Mouse (Mus musculus) frontal cortex, adult 2 months (tissue): ENCODE results near the gene Serpinc1. TPM values are rescaled to one million over a fixed set of nuclear protein-coding genes. Genes with fewer than 3 reads are reported as not detected.
"Not testable (repeated sequence)": the region's sequence is repeated elsewhere in the genome, so short reads cannot be mapped to it uniquely, and the experiment has no call there.

ENCODE experiments used
- DNase-seq, 2 experiments: peaks; one replicate each; pipeline ENCODE4 v3.0.0; 2022; ENCODE audit warnings: low spot score in 1 of 2; ENCODE audit errors: extremely low spot score in 1 of 2
- polyA plus RNA-seq: library from polyadenylated mRNA; depleted of rRNA; stranded (reverse); fragments of >200 nt; gene quantifications from 2 replicates; pipeline ENCODE4 v1.2.3, GENCODE M21; 2012; rRNA removed

Serpinc1 gene
- 0.15 and 0.24 TPM in 2 replicates for polyA plus RNA-seq

DNA sequence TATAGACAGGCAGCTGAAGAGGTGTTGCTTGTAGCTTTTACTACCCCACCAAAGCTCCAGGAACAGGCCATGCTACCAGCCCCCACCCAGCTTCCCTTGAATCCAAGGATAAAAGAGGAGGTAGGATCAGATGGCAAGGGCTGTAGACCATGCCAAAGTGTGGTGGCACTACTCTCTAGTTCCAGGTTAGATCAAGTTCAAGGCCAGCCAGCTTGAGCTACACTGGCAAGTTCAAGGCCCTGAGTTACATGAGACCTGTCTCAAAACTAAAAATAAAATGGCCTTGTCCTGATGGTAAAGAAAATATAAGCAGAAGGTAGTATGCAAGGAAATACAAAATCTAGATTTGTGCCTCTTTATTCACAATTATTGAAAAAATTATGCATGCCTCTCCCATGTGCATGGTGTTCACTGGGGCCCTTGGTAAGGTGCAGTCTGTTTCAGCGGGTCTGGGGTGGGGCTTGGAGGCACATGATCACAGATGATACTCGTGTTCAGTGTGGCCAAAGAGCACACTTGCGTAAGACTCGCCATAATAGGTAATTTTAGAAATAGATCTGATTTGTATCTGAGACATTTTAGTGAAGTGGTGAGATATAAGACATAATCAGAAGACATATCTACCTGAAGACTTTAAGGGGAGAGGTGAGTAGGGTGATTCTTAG, at the start of gene Serpinc1:
Gene Serpinc1 (plus strand): TSS at position 515 of the 665 bp plus-strand sequence.
- DNase-seq = no peak

- DNase-seq = no peak
These were observed 47.1 kb upstream of the Serpinc1 start for GRCm38 (mm10) chr1:160931320-160931719.

GRCm38 (mm10) chr1:160933896-160934482, 44.4 kb upstream of the Serpinc1 start:
- peak in 1 of 2 experiments; percentile 60 for DNase-seq

- DNase-seq = peak in 1 of 2 experiments; percentile 26
These were observed 42.8 kb upstream of the Serpinc1 start for GRCm38 (mm10) chr1:160935551-160935950.

DNA sequence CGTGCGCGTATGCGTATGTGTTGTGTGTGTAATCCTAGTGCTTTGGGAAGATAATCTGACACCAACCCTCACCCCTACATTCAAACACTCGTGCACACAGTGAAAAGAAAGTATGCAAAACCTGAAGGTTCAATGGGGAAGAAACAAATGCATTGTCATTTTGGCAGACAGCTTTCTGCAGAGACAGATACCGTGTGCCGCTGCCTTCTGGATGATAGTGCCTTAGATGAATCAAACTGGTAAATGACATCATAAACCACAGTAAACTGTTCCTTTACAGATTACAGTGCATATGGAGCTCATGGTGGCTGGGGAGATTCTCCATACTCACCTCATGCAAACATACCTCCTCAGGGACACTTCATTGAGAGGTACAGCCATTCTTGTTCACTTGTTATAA, 15.2 kb upstream of the Serpinc1 start:
- no peak for DNase-seq

DNA sequence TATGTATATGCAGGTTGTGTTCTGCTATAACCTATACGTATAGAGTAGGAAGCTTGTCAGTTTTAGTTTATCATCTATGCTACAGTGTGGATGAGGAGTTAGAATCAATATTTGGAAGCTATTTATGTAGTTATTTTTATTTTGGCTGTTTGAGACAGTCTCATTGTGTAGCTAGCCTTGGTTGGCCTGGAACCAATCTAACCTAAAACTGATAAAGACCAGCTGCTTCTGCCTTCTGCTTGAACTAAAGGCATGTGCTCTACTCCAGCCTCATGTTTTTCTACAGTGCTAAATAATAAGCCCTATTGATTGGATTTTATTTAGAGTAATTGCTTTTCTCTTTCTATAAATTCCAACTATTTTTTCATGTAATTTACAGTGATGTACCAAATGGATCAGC, 11.1 kb upstream of the Serpinc1 start:
- DNase-seq = no peak

GRCm38 (mm10) chr1:160968643-160969042, 9.7 kb upstream of the Serpinc1 start:
- DNase-seq = no peak

- no peak for DNase-seq
These were observed 1.6 kb downstream of the Serpinc1 start for GRCm38 (mm10) chr1:160980021-160980420.

GRCm38 (mm10) chr1:160980537-160981234, 2.3 kb downstream of the Serpinc1 start:
- no peak for DNase-seq

DNA sequence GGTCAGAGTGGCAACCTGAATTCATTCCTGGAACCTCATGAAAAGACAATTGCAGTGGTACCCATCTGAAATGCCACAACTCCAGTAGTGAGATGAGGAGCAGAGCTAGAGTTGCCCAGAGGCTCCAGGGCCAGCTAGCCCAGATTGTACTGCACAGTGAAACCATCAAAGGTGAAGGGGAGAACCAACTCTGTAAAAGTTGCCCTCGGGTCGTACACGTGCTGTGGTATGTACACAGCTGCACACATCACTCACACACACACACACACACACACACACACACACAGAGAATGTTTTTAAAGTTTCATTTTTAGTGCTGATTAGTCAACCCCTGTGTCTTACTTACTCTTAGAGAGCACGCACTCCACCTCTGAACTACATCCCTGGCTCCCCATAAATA, 3.0 kb downstream of the Serpinc1 start:
- no peak for DNase-seq

- DNase-seq = no peak
These were observed 4.5 kb downstream of the Serpinc1 start for GRCm38 (mm10) chr1:160982887-160983286.

GRCm38 (mm10) chr1:160984731-160985130, 6.3 kb downstream of the Serpinc1 start:
- DNase-seq = not testable (repeated sequence)

- no peak for DNase-seq
These were observed 7.1 kb downstream of the Serpinc1 start for GRCm38 (mm10) chr1:160985477-160985876.

DNA sequence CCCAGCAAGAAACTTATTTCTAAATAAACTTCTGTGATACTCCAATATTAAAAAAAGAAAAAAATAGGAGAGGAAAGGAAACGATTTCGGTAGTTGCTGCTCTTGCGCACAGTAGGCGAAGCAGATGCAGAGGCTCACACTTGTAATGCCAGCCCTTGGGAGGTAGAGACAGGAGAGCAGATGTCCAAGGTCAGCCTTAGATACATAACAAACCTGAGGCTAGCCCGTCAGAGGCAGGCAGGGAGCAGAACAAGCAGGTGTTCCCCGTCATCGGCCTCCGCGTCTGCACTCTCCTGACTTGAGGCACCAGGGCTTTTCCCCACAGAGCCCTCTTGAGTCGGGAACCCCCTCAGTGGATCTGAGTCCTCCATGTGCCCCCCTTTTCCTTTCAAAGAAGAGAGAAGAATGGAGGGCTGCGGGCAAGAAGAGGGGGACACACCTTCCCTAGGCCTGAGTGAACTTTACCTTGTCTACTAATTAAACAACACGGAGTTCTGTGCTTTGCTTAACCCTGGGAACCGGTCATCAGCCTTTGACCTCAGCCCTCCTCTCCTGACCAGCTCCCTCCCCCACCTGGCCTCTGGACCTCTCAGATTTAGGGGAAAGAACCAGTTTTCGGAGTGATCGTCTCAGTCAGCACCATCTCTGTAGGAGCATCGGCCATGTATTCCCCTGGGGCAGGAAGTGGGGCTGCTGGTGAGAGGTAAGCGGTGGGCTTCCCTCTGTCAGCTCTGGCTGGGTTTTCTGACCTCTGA, 8.7 kb downstream of the Serpinc1 start:
- DNase-seq = no peak

DNA sequence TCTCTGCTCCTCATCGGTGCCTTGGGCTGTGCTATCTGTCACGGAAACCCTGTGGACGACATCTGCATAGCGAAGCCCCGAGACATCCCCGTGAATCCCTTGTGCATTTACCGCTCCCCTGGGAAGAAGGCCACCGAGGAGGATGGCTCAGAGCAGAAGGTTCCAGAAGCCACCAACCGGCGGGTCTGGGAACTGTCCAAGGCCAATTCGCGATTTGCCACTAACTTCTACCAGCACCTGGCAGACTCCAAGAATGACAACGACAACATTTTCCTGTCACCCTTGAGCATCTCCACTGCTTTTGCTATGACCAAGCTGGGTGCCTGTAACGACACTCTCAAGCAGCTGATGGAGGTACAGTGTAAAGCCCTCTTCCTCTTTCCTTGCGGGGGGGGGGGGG, 11.0 kb downstream of the Serpinc1 start:
- no peak for DNase-seq

GRCm38 (mm10) chr1:160993851-160994250, 15.5 kb downstream of the Serpinc1 start:
- DNase-seq = no peak

- no peak for DNase-seq
These were observed 26.6 kb downstream of the Serpinc1 start for GRCm38 (mm10) chr1:161004942-161005341.

DNA sequence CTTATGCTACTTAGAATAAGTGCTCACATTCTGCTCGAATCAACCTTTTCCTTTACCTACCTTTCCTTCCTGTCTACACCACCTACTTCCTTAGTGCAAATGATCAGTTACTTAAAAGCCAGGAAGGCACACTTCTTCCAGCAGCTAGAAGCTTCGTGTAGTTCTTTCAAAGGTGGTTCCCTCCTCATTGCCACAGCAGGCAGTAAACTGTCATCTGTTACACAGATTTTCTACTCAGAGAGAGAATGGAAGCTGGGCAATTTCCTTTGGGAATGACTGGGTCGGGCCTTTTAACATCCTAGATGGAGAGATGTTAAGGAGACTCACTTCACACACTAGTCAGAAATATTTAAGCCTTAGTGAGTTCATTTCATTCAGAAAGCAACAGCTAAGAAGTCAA, 27.1 kb downstream of the Serpinc1 start:
- no peak for DNase-seq

- DNase-seq = no peak
These were observed 28.1 kb downstream of the Serpinc1 start for GRCm38 (mm10) chr1:161006471-161006870.

GRCm38 (mm10) chr1:161008038-161008437, 29.7 kb downstream of the Serpinc1 start:
- DNase-seq = no peak

- DNase-seq = no peak
These were observed 32.1 kb downstream of the Serpinc1 start for GRCm38 (mm10) chr1:161010436-161010835.
